Mouse (Mus musculus) large intestine, adult 2 months (tissue): Measurements from ENCODE around the gene Bco1. TPM values are rescaled to one million over a fixed set of nuclear protein-coding genes. Genes with fewer than 3 reads are reported as not detected.

Experiments used
- DNase-seq: peaks from one replicate; pipeline ENCODE4 v3.0.0-alpha.2; 2012; ENCODE audit warnings: low read depth, low spot score
- WGBS: fragments of 180-500 bp; shearing (Covaris S2); methylation state at CpG from one replicate; pipeline ENCODE4 v1.1.7; 2018; 5-methylcytosine and 5-hydroxymethylcytosine counted together
- polyA plus RNA-seq: library from polyadenylated mRNA; depleted of rRNA; stranded (reverse); fragments of >200 nt; gene quantifications from 2 replicates; pipeline ENCODE4 v1.2.3, GENCODE M21; 2012

The Bco1 gene
- polyA plus RNA-seq, 1 experiment, result 2.0 TPM

- no peak for DNase-seq
- WGBS, result 87% methylated on average over 8 of the region's 8 CpGs
These were observed 31.4 kb downstream of the Bco1 start for GRCm38 (mm10) chr8:117127063-117127462.

DNA sequence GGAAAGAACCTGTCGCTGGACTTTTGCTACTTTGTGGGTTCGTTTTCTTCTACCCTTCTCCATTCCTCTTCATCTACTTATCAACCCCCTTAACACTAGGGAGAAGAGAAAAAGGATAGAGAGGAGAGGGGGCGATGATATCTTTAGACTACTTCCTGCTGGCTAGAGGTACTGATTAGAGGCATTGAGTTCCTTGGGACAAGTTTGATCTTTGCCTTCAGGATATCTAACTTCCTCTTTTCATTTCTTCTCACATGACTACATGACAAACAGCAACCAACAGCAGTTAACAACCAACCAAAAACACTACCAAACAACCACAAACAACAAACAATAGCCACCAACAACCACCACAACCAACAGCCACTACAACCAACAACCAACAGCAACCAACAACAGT is 38.0 kb downstream of the Bco1 start:
- WGBS, result 90% methylated on average over 3 of the region's 3 CpGs
- no peak for DNase-seq

DNA sequence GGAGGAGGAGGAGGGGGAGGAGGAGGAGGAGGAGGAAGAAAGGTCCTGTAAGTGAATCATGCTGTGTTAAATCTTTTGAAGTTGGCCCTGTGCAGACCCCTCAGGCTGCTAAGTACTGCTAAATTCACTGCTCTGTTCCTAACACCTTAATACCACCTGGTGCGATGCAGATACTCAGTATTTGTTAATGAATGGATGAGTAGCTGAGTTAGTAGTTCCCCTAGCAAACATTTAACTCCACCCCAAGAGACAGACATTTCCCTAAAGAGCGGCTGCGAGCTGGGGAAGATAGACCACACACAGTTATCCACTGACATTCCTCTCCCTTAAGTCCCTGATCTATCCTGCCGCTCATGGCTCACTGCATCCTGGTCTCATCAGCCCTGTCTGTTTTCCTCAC is 40.7 kb downstream of the Bco1 start:
- 79% methylated on average over 4 of the region's 4 CpGs for WGBS

DNA sequence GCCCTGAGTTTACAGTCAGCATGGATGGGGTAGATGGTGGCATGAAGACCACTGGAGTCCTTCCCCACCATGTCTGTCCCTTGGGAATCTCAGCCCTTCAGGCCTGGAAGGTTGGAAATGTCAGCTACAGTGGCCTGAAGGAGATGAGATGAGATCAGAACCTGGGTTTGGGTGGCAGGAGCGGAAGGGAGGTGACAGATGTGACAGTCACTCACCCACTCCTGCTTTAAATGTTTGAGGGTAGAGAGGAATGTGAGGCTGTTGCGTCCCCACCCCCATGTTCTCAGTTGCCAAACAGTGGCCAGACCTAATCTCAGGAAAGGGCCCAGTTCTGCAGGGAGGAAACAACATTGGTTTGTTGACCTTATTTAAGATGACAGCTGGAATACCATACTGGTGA is 41.1 kb downstream of the Bco1 start:
- WGBS, result 54% methylated on average over 2 of the region's 2 CpGs
- no peak for DNase-seq

More for the DNA sequence above, 40.7 kb downstream of the Bco1 start:
- DNase-seq, result no peak

DNA sequence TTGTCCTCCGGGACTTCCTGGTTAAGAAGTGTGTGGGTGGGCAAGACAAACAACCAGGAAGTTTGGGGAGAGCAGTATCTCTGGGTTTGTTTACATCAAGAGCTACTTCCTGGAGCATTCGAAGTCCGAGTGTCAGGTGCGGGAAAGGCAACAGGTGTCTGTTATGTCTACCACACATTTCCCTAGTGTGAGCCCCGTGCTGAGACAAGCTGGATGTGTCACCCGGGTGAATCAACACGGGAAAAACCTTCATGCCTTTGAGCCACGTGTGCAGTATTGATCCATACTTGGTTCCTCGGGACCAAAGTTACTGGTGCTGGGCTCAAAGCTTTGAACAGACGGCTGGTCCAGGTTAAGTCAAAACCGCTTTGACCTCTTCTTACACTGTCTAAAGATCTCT is 41.7 kb downstream of the Bco1 start:
- no peak for DNase-seq
- WGBS, result 24% methylated on average over 11 of the region's 11 CpGs

DNA sequence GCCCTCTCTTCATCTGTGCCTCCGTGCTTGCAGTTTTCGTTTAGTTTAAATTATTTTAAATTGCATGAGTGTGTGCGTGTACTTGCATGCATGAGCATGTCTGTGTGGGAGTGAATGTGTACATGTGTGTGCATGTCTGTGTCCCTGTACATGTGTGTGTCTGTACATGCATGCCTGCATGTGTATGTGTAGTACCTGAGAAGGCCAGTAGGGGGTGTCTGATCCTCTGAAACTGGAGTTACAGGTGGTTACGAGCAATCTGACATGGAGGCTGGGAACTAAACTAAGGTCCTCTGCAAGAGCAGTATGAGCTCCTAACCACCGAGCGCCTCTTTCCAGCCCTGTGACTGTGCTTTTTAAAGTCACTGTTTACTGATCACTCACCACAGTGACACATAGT is 52.9 kb downstream of the Bco1 start:
- WGBS, result 96% methylated on average over 6 of the region's 6 CpGs
- DNase-seq, result no peak

- WGBS, result 38% methylated on average over 4 of the region's 4 CpGs
- peak; percentile 62 for DNase-seq
These were observed 60.5 kb downstream of the Bco1 start for GRCm38 (mm10) chr8:117156149-117156548.

DNA sequence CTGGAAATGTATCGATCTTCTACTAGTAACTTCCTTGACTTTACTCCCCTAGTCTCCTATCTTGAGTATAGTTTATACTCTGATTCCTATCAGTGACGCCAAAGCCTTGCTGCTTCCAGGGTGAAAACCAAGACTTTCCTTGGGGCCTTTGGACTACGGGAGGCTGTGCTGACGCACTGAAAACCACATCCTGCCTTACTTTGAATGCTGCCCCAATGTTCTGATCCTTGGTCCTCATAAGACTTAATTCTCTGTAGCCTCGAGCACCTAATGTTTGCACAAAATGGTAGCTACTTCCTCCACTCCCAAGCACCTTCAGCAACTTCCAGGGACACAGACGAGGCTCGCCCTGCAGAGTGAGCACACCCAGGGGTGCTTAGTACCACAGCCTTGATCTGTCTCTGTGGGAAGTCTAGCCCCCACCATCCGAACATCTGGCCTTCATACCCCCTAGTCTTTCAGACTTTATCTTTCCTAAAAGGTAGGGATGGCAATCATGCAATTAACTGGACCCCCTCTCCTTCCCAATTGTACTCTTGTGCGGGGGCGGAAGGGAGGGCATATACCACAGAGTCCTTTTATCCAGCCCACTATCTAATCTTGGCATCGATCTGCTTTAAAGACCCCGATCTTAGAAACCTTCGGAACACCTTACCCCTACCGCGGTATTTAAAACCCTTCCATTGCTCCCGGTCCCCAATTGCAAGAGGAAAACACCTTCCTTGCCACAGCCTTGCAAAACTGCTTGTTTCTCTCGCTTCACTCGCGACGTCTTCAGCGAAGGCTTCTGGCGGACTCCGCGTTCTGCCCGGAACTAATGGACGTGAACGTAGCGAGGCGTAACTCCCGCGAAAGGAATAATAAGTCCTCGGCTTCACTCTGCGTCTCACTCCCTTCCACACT is 61.5 kb downstream of the Bco1 start:
- WGBS, result 3% methylated on average over 33 of the region's 33 CpGs
- DNase-seq, result no peak

- 1% methylated on average over 45 of the region's 45 CpGs for WGBS
- peak; percentile 71 for DNase-seq
These were observed 62.1 kb downstream of the Bco1 start for GRCm38 (mm10) chr8:117157769-117158091.

- under 1% methylated on average over 65 of the region's 65 CpGs for WGBS
- DNase-seq, result no peak
These were observed 62.6 kb downstream of the Bco1 start, which contains the start of gene Gan for GRCm38 (mm10) chr8:117158135-117158761. Gene Gan, plus strand, starts transcription at chr8:117158135.

DNA sequence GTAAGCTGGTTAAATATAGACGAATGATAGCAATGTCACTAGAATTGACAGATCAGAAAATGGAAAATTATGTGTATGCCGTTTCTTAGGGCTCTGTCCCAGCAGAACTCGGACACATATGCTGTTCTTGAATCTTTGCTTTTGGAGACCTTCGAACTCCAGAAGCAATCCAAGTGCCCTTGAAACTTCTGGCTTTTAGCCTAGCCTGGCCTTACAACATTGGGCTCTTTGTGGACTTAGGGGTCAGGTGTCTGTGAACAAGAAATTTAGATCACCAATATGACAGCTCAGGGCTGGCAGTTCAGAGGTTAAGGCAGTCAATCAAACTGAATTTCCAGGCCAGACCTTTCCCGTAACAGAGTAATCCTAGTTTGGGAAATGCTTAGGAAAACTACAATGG is 63.4 kb downstream of the Bco1 start:
- no peak for DNase-seq

DNA sequence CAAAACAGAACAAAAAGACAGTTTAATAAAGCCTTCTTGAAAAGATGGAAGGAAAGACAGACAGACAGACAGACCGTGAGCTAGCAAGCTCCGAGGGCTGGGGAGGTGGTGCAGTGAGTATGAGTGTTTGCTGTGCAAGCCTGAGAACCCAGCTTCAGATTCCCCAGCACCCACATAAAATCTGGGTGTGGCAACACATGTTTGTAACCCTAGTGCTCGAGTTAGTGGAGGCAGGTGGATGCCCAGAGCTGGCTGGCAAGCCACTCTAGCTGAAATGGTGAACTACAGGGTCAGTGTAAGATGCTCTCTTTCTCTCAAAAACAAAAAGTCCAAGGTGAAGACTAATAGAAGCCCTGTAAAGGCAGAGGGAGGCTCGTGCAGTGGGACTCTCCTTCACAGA is 69.3 kb downstream of the Bco1 start:
- WGBS, result 62% methylated on average over 4 of the region's 4 CpGs
- no peak for DNase-seq

More for the DNA sequence above, 63.4 kb downstream of the Bco1 start:
- 25% methylated on average over 5 of the region's 5 CpGs for WGBS

GRCm38 (mm10) chr8:117165542-117165941 is 69.9 kb downstream of the Bco1 start:
- no peak for DNase-seq
- 93% methylated on average over 4 of the region's 4 CpGs for WGBS

DNA sequence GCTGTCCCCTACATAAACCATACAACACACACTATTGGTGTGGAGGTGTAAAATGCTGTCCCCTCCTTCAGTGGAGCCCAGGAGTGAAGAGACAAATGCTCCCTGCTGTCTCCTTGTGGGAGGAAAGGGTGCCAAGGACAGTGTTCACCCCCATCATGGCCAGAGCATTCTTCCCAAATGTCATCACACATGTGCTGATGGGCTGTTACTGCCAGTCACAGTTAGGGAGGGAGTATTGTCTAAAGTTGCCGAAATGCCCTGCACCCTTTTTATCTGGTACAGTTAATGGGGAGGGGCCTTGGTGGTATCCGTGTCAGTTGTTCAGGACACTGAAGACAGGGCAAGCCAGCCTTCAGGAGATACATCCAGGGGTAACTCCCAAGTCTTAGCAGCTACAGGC is 70.9 kb downstream of the Bco1 start:
- DNase-seq, result no peak
- WGBS, result 84% methylated on average over 2 of the region's 2 CpGs

GRCm38 (mm10) chr8:117167243-117167883 is 71.7 kb downstream of the Bco1 start:
- no peak for DNase-seq
- 82% methylated on average over 8 of the region's 8 CpGs for WGBS

GRCm38 (mm10) chr8:117168378-117168777 is 72.7 kb downstream of the Bco1 start:
- WGBS, result 74% methylated on average over 9 of the region's 9 CpGs
- no peak for DNase-seq

- DNase-seq, result no peak
- 68% methylated on average over 3 of the region's 3 CpGs for WGBS
These were observed 76.2 kb downstream of the Bco1 start for GRCm38 (mm10) chr8:117171826-117172225.

DNA sequence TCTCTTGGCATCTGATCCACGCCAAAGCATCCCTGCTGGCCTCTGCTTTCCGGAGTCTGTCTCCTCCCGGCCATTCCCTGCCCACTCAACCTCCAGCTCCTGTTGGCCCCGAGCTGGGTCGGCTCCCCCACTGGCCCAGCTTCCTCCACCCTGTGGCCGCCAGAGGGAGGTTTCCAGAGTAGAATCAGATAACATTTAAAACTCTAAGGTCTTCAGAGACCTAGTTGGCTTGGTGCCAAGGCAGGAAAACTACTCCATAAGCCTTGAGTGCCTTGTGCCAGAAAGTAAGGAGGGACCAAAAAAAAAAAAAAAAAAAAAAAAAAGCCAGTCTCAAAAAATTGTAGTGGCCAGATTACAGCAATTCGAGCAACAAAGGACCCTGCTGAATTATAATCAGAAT is 77.2 kb downstream of the Bco1 start:
- 34% methylated on average over 7 of the region's 7 CpGs for WGBS
- no peak for DNase-seq

- WGBS, result 86% methylated on average over 3 of the region's 3 CpGs
- DNase-seq, result no peak
These were observed 78.0 kb downstream of the Bco1 start for GRCm38 (mm10) chr8:117173690-117174089.

DNA sequence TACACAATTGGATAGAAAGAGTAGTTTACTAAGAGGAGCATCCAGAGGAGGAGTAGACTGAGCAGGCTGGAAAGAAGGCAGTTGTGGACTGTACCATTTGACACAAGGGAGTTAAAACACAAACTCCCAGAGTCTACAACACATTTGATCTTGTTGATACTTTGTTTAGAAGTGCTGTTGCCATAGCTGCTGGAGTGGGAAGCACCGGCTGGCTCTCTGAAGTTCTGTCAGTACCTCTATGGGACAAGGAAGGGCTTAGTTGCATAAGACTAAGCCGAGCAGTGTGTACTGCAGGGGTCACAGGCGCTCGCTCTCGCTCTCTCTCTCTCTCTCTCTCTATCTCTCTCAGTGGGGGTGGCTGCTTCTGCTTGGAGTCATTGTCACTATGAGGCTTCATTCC is 78.9 kb downstream of the Bco1 start:
- DNase-seq, result no peak
- 72% methylated on average over 5 of the region's 5 CpGs for WGBS

DNA sequence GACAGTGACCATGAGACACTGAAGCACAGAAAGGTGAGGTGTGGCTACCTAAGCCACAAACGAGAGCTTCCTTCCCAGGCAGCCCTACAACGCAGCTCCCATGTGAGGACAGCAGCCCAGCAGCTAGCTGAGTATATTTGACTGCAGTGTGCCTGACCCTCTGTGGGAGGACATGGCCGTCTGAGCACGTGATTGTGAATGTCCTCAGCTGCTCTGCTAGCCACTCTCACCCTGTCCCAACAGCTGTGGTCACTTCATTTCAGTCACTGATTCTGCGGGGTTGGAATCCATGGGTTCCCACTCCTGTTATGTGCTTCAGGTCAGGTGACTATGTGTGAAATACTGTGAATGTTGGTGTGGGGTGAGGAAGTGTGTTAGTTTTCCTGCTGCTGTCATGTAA is 80.7 kb downstream of the Bco1 start:
- no peak for DNase-seq

More for the DNA sequence above, 80.7 kb downstream of the Bco1 start:
- WGBS, result 74% methylated on average over 5 of the region's 5 CpGs
